Mouse (Mus musculus) hindbrain, embryonic 13.5 days (tissue): Measurements from ENCODE around the gene Rpl18. TPM values are rescaled to one million over a fixed set of nuclear protein-coding genes. Genes with fewer than 3 reads are reported as not detected.

Experiments used
- ATAC-seq: fragments of 200-750 bp; cut with Nextera tagmentation; 2 replicates; pipeline ENCODE4 v1.8.0; 2017; ENCODE audit warnings: moderate TSS enrichment; ENCODE audit not compliant: low FRiP score
- H3K27ac ChIP-seq: fragments of 300-500 bp; sonication (generic); 2 replicates; pipeline ENCODE4 v1.5.1; 2015; ENCODE audit warnings: inconsistent platforms, mild to moderate bottlenecking, moderate library complexity
- H3K27me3 ChIP-seq: fragments of 300-500 bp; sonication (generic); 2 replicates; pipeline ENCODE4 v1.6.1; 2015; ENCODE audit warnings: mild to moderate bottlenecking, inconsistent platforms
- H3K36me3 ChIP-seq: fragments of 300-500 bp; sonication (generic); 2 replicates; pipeline ENCODE4 v1.6.1; 2015; ENCODE audit warnings: mild to moderate bottlenecking, inconsistent platforms
- H3K4me1 ChIP-seq: fragments of 300-500 bp; sonication (generic); replicated peaks from 2 replicates; pipeline ENCODE4 v1.6.1; 2015; ENCODE audit warnings: inconsistent platforms
- H3K4me2 ChIP-seq: fragments of 300-500 bp; sonication (generic); 2 replicates; pipeline ENCODE4 v1.6.1; 2015; ENCODE audit warnings: inconsistent platforms, mild to moderate bottlenecking, moderate library complexity
- H3K4me3 ChIP-seq: fragments of 300-500 bp; sonication (generic); 2 replicates; pipeline ENCODE4 v1.5.1; 2015; ENCODE audit warnings: mild to moderate bottlenecking, inconsistent platforms
- H3K9ac ChIP-seq: fragments of 300-500 bp; sonication (generic); 2 replicates; pipeline ENCODE4 v1.6.1; 2015; ENCODE audit warnings: mild to moderate bottlenecking, inconsistent platforms
- H3K9me3 ChIP-seq: fragments of 300-500 bp; sonication (generic); 2 replicates; pipeline ENCODE4 v1.6.1; 2016; ENCODE audit warnings: inconsistent platforms
- WGBS: fragments of 180-500 bp; shearing (Covaris S2); methylation state at CpG from one replicate; pipeline ENCODE4 v1.1.7; 2015; 5-methylcytosine and 5-hydroxymethylcytosine counted together
- polyA plus RNA-seq: library from polyadenylated mRNA; unstranded; fragments of >200 nt; fragmentation: Nextera tagmentation; extraction: Ambion mirVana; gene quantifications from 2 replicates; pipeline ENCODE4 v1.2.1, GENCODE M21; 2015

The Rpl18 gene
- 626 and 633 TPM in 2 replicates for polyA plus RNA-seq

DNA sequence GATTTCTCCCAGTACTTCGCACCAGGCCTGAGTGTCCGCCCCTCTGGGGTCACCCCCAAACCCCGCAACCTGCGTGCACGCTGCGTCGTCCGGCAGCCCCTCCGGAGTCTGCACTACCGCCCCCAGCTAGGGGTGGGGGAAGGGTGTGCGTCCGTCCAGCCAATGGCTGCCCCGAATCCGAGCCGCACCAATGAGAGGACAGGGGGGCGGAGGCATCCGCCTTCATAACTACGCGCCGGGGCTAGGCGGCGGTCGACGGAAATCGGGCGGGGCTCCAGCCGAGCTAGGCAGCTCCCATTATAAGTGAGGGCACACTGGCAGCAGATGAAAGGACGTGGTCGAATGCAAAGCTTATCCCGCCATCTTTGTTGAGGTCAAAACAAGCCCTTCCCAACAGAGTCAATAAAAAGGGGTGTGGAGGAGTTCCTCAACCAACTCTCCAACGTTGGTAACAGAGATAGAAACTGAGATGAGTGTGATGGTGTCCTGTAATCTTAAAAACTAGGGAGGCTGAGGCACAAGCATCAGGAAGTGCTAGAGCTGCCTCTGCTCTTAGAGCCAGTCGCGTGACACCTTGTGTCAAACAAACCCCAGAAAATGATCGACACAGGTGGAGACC is at the start of gene Rpl18:
Rpl18 (plus strand) TSS at position 368 of the 619 bp plus-strand sequence.
- Histone ChIP-seq H3K4me3 (peak within 1 kb of the TSS; percentile 86), H3K36me3 (peaks cover 46% of the 10 kb centered on the region), H3K4me2 (peak within 1 kb of the TSS; percentile 94), H3K4me1 (peaks cover 61% of the 10 kb centered on the region), H3K27ac (peak within 1 kb of the TSS; percentile 78), H3K27me3 (no peaks in the 10 kb centered on the region), H3K9ac (peak within 1 kb of the TSS; percentile 85), H3K9me3 (no peaks in the 10 kb centered on the region)
- 7% methylated on average over 34 of the region's 34 CpGs for WGBS
- peak; percentile 92 for ATAC-seq

DNA sequence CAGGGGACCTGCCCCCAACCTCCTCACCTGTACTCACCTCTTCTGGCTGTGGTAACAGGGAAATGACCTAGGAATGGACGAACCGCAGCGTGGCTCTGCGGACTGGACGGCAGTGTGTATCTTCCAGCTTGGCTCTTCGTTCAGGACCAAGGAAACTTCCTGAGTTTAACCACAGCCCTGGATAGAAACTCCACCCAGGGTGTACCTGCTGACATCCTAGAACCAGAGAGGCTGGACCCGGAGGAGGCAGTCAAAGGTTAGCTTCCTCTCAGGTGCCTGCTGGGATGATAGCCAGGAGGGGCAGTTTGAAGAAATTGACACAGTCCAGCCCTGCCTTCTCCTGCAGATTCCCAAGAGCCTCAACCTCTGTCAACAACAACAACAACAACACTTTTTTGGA is 49.1 kb upstream of the Rpl18 start, which contains the start of gene Fut2:
Fut2 (minus strand) TSS at position 234 of the 400 bp plus-strand sequence.
- ATAC-seq, result no peak
- Histone ChIP-seq H3K4me1 (no peaks in the 10 kb centered on the region), H3K4me3 (no peak within 1 kb of the TSS), H3K27me3 (0 out of 2 replicates have a peak, but pooled peaks cover 4% of the 10 kb centered on the region), H3K9me3 (no peaks in the 10 kb centered on the region), H3K27ac (no peak within 1 kb of the TSS), H3K36me3 (no peaks in the 10 kb centered on the region), H3K9ac (no peak within 1 kb of the TSS; the same call in 1 of the 2 replicates), H3K4me2 (no peak within 1 kb of the TSS)
- 85% methylated on average over 7 of the region's 7 CpGs for WGBS

DNA sequence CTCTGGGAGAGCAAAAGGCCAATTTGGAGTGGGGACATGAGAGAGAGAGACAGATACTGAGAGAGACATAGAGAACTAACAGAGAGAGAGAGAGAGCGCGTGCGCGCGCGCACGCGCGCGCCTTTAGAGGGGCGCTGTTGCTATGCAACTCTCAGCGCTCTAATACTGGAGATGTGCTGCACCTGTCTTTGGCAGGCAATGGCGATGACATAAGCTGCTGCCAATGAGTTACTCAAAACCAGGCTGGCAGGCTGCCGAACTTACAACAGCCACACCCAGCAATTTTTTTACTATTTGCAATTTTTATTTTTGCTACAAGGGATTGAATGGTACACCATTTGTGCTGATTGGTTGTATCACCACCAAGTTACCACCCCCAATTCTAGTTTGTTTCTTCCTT is 47.5 kb upstream of the Rpl18 start:
- Histone ChIP-seq H3K4me1 (no peaks in the 10 kb centered on the region), H3K4me3 (no peak overlapping the region), H3K4me2 (no peak overlapping the region), H3K9me3 (no peaks in the 10 kb centered on the region), H3K27me3 (0 out of 2 replicates have a peak, but pooled peaks cover 4% of the 10 kb centered on the region), H3K27ac (no peak overlapping the region), H3K36me3 (no peaks in the 10 kb centered on the region), H3K9ac (no peak overlapping the region)
- ATAC-seq, result no peak
- WGBS, result 66% methylated on average over 14 of the region's 14 CpGs

DNA sequence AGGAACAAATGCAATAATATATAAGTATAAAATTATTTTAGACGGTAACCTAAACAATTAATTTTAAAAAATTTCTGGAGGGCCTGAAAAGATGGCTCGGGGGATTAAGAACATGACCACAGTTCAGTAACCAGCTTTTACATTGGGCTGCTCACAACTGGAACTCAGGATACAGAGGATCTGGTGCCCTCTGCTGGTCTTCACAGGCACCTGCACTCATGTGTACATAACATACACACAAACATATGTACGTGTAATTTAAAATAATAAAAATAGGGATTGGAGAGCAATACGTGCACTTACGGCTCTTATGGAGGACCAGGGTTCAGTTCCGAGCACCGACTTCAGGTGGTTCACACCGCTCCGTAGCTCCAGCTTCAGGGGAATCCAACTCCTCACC is 46.3 kb upstream of the Rpl18 start:
- WGBS, result 97% methylated on average over 9 of the region's 9 CpGs
- Histone ChIP-seq H3K4me2 (no peak overlapping the region), H3K4me3 (no peak overlapping the region), H3K27ac (no peak overlapping the region), H3K9ac (no peak overlapping the region), H3K9me3 (no peaks in the 10 kb centered on the region), H3K4me1 (no peaks in the 10 kb centered on the region), H3K36me3 (no peaks in the 10 kb centered on the region), H3K27me3 (0 out of 2 replicates have a peak, but pooled peaks cover 4% of the 10 kb centered on the region)
- ATAC-seq, result no peak

GRCm38 (mm10) chr7:45677627-45678295 is 37.5 kb upstream of the Rpl18 start:
- no peak for ATAC-seq
- peaks cover 7% of the 10 kb centered on the region; the same call in 1 of the 2 replicates for H3K4me1 ChIP-seq
- no peaks in the 10 kb centered on the region for H3K27me3 ChIP-seq
- no peak overlapping the region for H3K27ac ChIP-seq
- no peak overlapping the region for H3K4me3 ChIP-seq
- no peak overlapping the region for H3K9ac ChIP-seq
- H3K9me3 ChIP-seq, result no peaks in the 10 kb centered on the region
- no peak overlapping the region for H3K4me2 ChIP-seq
- 76% methylated on average over 7 of the region's 7 CpGs for WGBS
- H3K36me3 ChIP-seq, result no peaks in the 10 kb centered on the region

- Histone ChIP-seq H3K4me1 (peaks cover 12% of the 10 kb centered on the region; the same call in 1 of the 2 replicates), H3K4me2 (no peak overlapping the region), H3K4me3 (no peak overlapping the region), H3K9me3 (no peaks in the 10 kb centered on the region), H3K27me3 (no peaks in the 10 kb centered on the region), H3K36me3 (no peaks in the 10 kb centered on the region), H3K9ac (no peak overlapping the region), H3K27ac (no peak overlapping the region)
- ATAC-seq, result no peak
- 93% methylated on average over 14 of the region's 14 CpGs for WGBS
Observed at GRCm38 (mm10) chr7:45678513-45678912, 36.7 kb upstream of the Rpl18 start.

- Histone ChIP-seq H3K4me1 (peaks cover 12% of the 10 kb centered on the region; the same call in 1 of the 2 replicates), H3K4me3 (no peak overlapping the region), H3K36me3 (no peaks in the 10 kb centered on the region), H3K4me2 (no peak overlapping the region), H3K27me3 (peaks cover 4% of the 10 kb centered on the region; the same call in 1 of the 2 replicates), H3K9me3 (no peaks in the 10 kb centered on the region), H3K9ac (no peak overlapping the region; the same call in 1 of the 2 replicates), H3K27ac (no peak overlapping the region)
- no peak for ATAC-seq
- 69% methylated on average over 14 of the region's 14 CpGs for WGBS
Observed at GRCm38 (mm10) chr7:45679966-45680621, 35.2 kb upstream of the Rpl18 start.

- H3K4me1 ChIP-seq, result peaks cover 22% of the 10 kb centered on the region; the same call in 1 of the 2 replicates
- no peaks in the 10 kb centered on the region for H3K9me3 ChIP-seq
- no peak overlapping the region for H3K4me2 ChIP-seq
- H3K27ac ChIP-seq, result no peak overlapping the region
- H3K9ac ChIP-seq, result no peak overlapping the region
- 91% methylated on average over 8 of the region's 8 CpGs for WGBS
- no peak for ATAC-seq
- peaks cover 7% of the 10 kb centered on the region; the same call in 1 of the 2 replicates for H3K27me3 ChIP-seq
- no peak overlapping the region for H3K4me3 ChIP-seq
- no peaks in the 10 kb centered on the region for H3K36me3 ChIP-seq
Observed at GRCm38 (mm10) chr7:45681046-45681736, 34.1 kb upstream of the Rpl18 start.

DNA sequence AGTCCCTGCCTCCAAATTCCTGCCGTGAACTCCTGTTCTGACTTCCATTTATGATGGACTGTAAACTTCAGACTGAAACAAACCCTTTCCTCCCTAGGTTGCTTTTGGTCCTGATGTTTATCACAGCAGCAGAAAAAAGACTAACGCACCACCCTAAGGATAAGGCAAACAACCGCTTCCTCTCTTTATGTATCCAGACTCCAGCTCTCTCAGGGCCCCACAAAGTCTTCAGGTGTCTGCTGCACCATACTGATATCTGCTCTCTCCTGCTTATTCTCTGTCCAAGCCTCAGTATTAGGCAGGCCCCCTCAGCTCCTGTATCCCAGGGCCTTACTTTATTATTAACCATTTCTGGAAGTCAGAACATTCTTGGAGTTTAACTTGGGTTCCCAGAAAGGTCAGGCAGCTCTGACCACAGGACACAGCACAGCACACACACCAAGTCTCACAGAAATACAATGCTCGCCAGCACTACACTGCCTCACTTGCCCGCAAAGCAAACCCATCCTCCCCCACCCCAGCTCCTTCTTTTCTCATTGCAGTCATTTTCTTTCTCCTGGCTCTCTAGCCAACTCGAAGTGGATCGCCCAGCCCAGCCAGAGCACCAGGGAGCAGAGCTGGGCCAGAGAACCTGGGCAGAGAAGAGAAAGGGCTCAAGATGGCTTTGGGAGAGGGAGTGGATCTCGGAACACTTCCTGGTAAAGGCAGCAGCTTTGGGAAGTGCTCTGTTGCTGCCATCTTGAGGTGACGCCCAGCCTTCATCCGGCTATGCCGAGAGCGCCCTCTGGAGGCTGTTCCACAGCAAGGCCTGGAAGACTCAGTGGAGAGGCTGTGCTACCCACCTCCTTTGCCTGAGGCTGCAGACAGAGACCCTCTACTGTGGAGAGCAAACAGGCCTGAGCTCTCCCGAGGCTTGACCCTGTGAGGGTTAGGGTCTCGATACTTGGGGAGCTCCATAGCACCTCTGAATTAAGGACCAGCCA is 32.8 kb upstream of the Rpl18 start:
- H3K4me2 ChIP-seq, result peak overlapping the region; percentile 44
- peak overlapping the region; percentile 65 for H3K9ac ChIP-seq

DNA sequence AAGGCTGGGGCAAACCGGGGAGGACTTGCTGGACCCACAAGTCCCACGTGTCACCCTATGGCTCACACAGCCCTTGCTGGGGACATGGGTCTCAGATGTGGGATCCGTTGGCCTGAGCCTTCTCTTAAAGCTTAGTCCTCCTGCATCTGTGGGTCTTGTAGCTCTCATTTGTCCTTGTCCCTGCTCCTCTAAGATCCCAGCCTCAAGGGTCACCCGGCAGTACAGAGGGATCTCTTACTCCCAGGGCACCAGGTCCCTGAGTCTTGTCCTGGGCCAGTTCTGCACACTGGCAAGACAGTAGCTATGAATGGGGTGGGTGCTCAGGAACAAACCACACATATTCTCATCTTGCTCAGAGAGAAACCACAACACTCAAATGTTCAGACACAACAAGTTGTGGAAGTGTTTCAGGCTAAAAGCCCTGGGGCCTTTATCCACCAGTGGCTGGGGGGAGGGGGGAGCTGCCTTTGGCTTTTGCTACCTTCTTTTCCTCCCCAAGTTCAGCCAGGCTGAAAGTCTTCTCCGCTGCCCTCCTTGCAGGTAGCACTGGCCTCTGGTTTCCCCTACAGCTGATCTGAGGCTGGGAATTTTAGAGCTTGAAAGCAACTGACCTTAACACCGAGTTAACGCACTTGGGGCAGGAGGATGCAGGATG is 31.7 kb upstream of the Rpl18 start, which contains the start of gene Ntn5:
Ntn5 (plus strand) TSS at position 627 of the 655 bp plus-strand sequence.
- Histone ChIP-seq H3K4me3 (no peak within 1 kb of the TSS), H3K27me3 (peaks cover 11% of the 10 kb centered on the region), H3K9ac (peak within 1 kb of the TSS; percentile 49; the same call in 1 of the 2 replicates), H3K4me1 (peaks cover 27% of the 10 kb centered on the region; the same call in 1 of the 2 replicates), H3K27ac (no peak within 1 kb of the TSS), H3K36me3 (no peaks in the 10 kb centered on the region), H3K4me2 (no peak within 1 kb of the TSS; the same call in 1 of the 2 replicates), H3K9me3 (no peaks in the 10 kb centered on the region)
- 71% methylated on average over 7 of the region's 7 CpGs for WGBS
- ATAC-seq, result no peak

More for the DNA sequence above, 32.8 kb upstream of the Rpl18 start:
- Histone ChIP-seq H3K4me3 (no peak overlapping the region), H3K4me1 (peaks cover 27% of the 10 kb centered on the region; the same call in 1 of the 2 replicates), H3K27me3 (peaks cover 11% of the 10 kb centered on the region), H3K27ac (peak overlapping the region; percentile 63), H3K36me3 (no peaks in the 10 kb centered on the region), H3K9me3 (no peaks in the 10 kb centered on the region)
- peak; percentile 70 for ATAC-seq
- WGBS, result 30% methylated on average over 14 of the region's 14 CpGs
